Mouse (Mus musculus): ENCODE measurements at regions not wholly inside any gene's neighbourhood (a gene's known extent, or its start where the extent isn't known, plus 50 kb on each side); places are given as distances from the start of the nearest gene placed in this dataset.

DNA sequence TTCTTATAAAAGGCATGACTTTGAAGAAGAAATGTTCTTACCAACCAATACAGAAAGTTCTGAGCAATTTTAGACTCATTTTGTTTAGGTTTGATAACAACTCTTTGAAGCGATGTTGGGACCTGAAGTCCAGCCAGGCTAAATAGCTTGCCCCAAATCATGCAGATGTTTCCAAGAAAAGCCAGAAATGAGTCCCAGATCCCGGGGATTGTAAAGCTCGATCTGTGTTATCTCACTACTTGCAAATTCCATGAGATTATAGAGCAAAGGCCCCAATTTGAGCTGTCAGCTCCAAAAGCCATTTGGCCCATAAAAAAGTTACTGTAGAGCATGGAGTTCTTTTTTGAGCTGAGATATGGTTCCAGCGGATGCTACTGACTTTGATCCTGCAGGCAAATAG lies 614.3 kb upstream of the Igfbp3 start:
- H3K9me3 ChIP-seq (ENCODE audit: control insufficient read depth, low read length) = no peaks in the 10 kb centered on the region
- TF ChIP-seq CTCF (IDR thresholded peaks at IDR 0.05; ENCODE audit: low read depth) = no peak
- TF ChIP-seq EP300 (optimal IDR thresholded peaks at IDR 0.05) = no peak
- DNase-seq (ENCODE audit: low spot score) (no peak), ATAC-seq (ENCODE audit: low FRiP score, low TSS enrichment) (no peak)
- no peaks in the 10 kb centered on the region for H3K4me1 ChIP-seq (replicated peaks; ENCODE audit: control insufficient read depth, insufficient read depth)
- no peak overlapping the region for H3K4me2 ChIP-seq (replicated peaks; ENCODE audit: low read depth)
- H3K9ac ChIP-seq (ENCODE audit: low read length) = no peak overlapping the region
- H3K36me3 ChIP-seq (ENCODE audit: control insufficient read depth, insufficient read depth, low read length) = no peaks in the 10 kb centered on the region
- no peak overlapping the region for H3K27ac ChIP-seq (replicated peaks)
- no peaks in the 10 kb centered on the region for H3K27me3 ChIP-seq (ENCODE audit: control insufficient read depth, insufficient read depth, low read length)
- WGBS = 73% methylated on average over 4 of the region's 4 CpGs
- no peak overlapping the region for H3K4me3 ChIP-seq (ENCODE audit: low read depth, low read length)

DNA sequence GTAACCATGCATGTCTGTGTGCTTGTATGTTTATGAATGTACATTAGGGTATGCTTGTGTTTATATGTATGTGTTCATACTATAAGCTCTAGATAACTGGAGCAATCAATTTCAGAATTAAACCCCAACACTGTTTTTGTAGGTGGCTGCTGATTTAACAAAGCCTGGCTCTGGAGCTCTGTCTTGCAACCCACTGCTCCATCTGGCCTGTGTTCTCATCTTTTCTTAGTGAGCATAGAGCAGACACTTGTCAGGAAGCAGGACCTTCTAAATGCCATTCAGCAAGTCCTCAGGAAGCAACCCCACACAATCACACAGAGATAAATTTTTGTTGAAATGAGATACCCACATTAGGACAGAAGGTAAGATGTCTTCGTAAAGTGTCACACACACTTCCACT lies 613.7 kb upstream of the Igfbp3 start:
- Histone ChIP-seq H3K27me3 (ENCODE audit: control insufficient read depth, insufficient read depth, low read length) (no peaks in the 10 kb centered on the region), H3K4me1 (replicated peaks; ENCODE audit: control insufficient read depth, insufficient read depth) (no peaks in the 10 kb centered on the region), H3K9ac (ENCODE audit: low read length) (no peak overlapping the region), H3K4me2 (replicated peaks; ENCODE audit: low read depth) (no peak overlapping the region), H3K27ac (replicated peaks) (no peak overlapping the region), H3K9me3 (ENCODE audit: control insufficient read depth, low read length) (no peaks in the 10 kb centered on the region), H3K36me3 (ENCODE audit: control insufficient read depth, insufficient read depth, low read length) (no peaks in the 10 kb centered on the region), H3K4me3 (ENCODE audit: low read depth, low read length) (no peak overlapping the region)
- ATAC-seq (ENCODE audit: low FRiP score, low TSS enrichment) (no peak), DNase-seq (ENCODE audit: low spot score) (no peak)
- 85% methylated on average over 1 of the region's 1 CpGs for WGBS
- TF ChIP-seq CTCF (IDR thresholded peaks at IDR 0.05; ENCODE audit: low read depth) (no peak), EP300 (optimal IDR thresholded peaks at IDR 0.05) (no peak)

DNA sequence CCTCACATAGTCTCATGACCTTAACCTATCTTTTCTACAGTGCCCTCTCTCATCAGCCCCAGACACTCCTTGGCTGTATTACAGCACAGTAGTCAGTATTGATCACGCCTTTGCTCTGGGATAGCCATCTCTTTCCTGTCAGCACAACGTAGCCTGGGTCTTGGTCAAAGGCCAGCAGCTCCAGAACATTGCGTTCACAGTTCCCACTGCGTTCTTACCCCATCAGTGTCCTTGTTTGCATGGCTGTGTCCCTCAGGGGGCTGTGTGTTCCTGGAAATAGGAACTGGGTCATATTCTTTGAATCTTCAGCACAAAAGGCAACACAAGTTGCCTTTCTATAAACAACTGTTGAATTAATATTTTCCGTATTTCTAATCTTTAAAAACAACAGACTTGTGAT lies 602.0 kb upstream of the Igfbp3 start:
- H3K4me2 ChIP-seq (replicated peaks; ENCODE audit: low read depth) = no peak overlapping the region
- DNase-seq (ENCODE audit: low spot score) = no peak
- H3K4me3 ChIP-seq (ENCODE audit: low read depth, low read length) = no peak overlapping the region
- H3K36me3 ChIP-seq (ENCODE audit: control insufficient read depth, insufficient read depth, low read length) = no peaks in the 10 kb centered on the region
- WGBS = 67% methylated on average over 5 of the region's 5 CpGs
- no peak overlapping the region for H3K9ac ChIP-seq (ENCODE audit: low read length)
- H3K27me3 ChIP-seq (ENCODE audit: control insufficient read depth, insufficient read depth, low read length) = no peaks in the 10 kb centered on the region
- no peak overlapping the region for H3K27ac ChIP-seq (replicated peaks)
- TF ChIP-seq CTCF (IDR thresholded peaks at IDR 0.05; ENCODE audit: low read depth) = no peak
- TF ChIP-seq EP300 (optimal IDR thresholded peaks at IDR 0.05) = no peak
- no peaks in the 10 kb centered on the region for H3K4me1 ChIP-seq (replicated peaks; ENCODE audit: control insufficient read depth, insufficient read depth)
- H3K9me3 ChIP-seq (ENCODE audit: control insufficient read depth, low read length) = no peaks in the 10 kb centered on the region
- no peak; the same call in 1 of the 2 replicates for ATAC-seq (ENCODE audit: low FRiP score, low TSS enrichment)

DNA sequence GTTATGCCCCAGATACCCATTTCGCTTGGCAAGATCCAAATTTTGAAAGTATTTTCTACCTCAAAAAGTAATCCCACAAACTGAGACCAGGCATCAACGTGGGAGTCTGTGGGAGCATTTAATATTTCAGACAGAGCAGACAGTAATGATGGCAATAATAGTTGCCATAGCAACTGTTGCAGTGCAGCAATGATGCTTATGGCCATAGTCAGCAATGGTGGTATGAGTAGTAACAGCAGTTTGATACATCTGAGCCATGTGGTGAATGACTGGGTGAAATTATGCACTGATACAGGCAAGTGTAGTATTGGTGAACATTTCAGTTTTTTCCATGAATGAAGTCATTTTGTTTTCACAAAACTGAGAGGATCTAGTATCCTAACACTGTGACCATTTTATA lies 600.8 kb upstream of the Igfbp3 start:
- no peaks in the 10 kb centered on the region for H3K36me3 ChIP-seq (ENCODE audit: control insufficient read depth, insufficient read depth, low read length)
- H3K4me2 ChIP-seq (replicated peaks; ENCODE audit: low read depth) = no peak overlapping the region
- no peaks in the 10 kb centered on the region for H3K27me3 ChIP-seq (ENCODE audit: control insufficient read depth, insufficient read depth, low read length)
- no peaks in the 10 kb centered on the region for H3K9me3 ChIP-seq (ENCODE audit: control insufficient read depth, low read length)
- TF ChIP-seq CTCF (IDR thresholded peaks at IDR 0.05; ENCODE audit: low read depth) (no peak), EP300 (optimal IDR thresholded peaks at IDR 0.05) (no peak)
- no peak for DNase-seq (ENCODE audit: low spot score)
- no peak for ATAC-seq (ENCODE audit: low FRiP score, low TSS enrichment)
- H3K9ac ChIP-seq (ENCODE audit: low read length) = no peak overlapping the region
- H3K27ac ChIP-seq (replicated peaks) = no peak overlapping the region
- 78% methylated on average over 2 of the region's 2 CpGs for WGBS
- H3K4me1 ChIP-seq (replicated peaks; ENCODE audit: control insufficient read depth, insufficient read depth) = no peaks in the 10 kb centered on the region
- H3K4me3 ChIP-seq (ENCODE audit: low read depth, low read length) = no peak overlapping the region

DNA sequence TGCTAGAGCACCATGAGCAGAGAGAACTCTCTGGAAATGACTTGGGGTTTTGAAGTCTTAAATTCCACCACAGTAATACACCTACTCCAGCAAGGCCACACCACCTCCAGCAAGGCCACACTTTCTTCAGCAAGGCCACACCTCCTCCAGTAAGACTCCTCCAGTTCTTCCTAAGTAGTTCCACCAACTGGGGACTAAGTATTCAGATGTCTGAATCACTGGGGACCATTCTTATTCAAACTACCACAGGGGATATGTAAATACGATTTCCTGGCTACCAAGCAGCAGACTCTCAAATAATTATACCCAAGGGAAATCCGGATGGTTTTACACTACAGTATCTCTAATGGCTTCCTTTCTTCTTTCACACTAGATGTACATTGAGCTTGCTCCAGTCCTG lies 598.7 kb upstream of the Igfbp3 start:
- no peak overlapping the region for H3K4me2 ChIP-seq (replicated peaks; ENCODE audit: low read depth)
- no peak for TF ChIP-seq EP300 (optimal IDR thresholded peaks at IDR 0.05)
- TF ChIP-seq CTCF (IDR thresholded peaks at IDR 0.05; ENCODE audit: low read depth) = no peak
- no peak for DNase-seq (ENCODE audit: low spot score)
- H3K9me3 ChIP-seq (ENCODE audit: control insufficient read depth, low read length) = no peaks in the 10 kb centered on the region
- H3K4me1 ChIP-seq (replicated peaks; ENCODE audit: control insufficient read depth, insufficient read depth) = no peaks in the 10 kb centered on the region
- no peak for ATAC-seq (ENCODE audit: low FRiP score, low TSS enrichment)
- no peaks in the 10 kb centered on the region for H3K36me3 ChIP-seq (ENCODE audit: control insufficient read depth, insufficient read depth, low read length)
- H3K9ac ChIP-seq (ENCODE audit: low read length) = no peak overlapping the region
- H3K27ac ChIP-seq (replicated peaks) = no peak overlapping the region
- WGBS = 67% methylated on average over 2 of the region's 2 CpGs
- no peaks in the 10 kb centered on the region for H3K27me3 ChIP-seq (ENCODE audit: control insufficient read depth, insufficient read depth, low read length)
- H3K4me3 ChIP-seq (ENCODE audit: low read depth, low read length) = no peak overlapping the region

DNA sequence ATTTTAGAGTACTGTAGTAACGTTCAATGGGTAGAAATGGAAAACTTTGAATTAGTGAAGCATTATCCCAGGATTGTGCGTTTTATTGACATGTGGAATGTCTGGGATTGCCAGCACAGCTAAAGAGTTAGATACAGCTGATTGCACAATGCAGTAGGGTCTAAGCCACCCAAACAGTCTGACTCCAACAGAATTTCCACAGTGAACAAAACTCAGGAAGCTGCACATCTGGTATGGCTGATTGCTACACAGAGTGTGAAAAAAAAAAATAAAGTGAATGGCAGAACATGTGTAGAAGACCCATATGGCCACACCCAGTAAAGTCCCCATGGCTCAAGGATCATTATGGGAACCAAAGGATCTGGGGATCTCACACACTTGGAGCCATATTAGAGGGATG lies 596.0 kb upstream of the Igfbp3 start:
- Histone ChIP-seq H3K4me2 (replicated peaks; ENCODE audit: low read depth) (no peak overlapping the region), H3K9ac (ENCODE audit: low read length) (no peak overlapping the region), H3K9me3 (ENCODE audit: control insufficient read depth, low read length) (no peaks in the 10 kb centered on the region), H3K27me3 (ENCODE audit: control insufficient read depth, insufficient read depth, low read length) (no peaks in the 10 kb centered on the region), H3K36me3 (ENCODE audit: control insufficient read depth, insufficient read depth, low read length) (no peaks in the 10 kb centered on the region), H3K27ac (replicated peaks) (no peak overlapping the region), H3K4me1 (replicated peaks; ENCODE audit: control insufficient read depth, insufficient read depth) (no peaks in the 10 kb centered on the region), H3K4me3 (ENCODE audit: low read depth, low read length) (no peak overlapping the region)
- ATAC-seq (ENCODE audit: low FRiP score, low TSS enrichment) (no peak), DNase-seq (ENCODE audit: low spot score) (no peak)
- TF ChIP-seq CTCF (IDR thresholded peaks at IDR 0.05; ENCODE audit: low read depth) (no peak), EP300 (optimal IDR thresholded peaks at IDR 0.05) (no peak)
- WGBS = 67% methylated on average over 2 of the region's 2 CpGs
